Mouse (Mus musculus) cerebellum, postnatal 4 days (tissue): ENCODE data around the gene Tex38.

Experiments
- DNase-seq, 2 experiments: peaks; one replicate each; pipeline ENCODE4 v3.0.0; 2022; ENCODE audit warnings: low spot score in 2 of 2, mixed read lengths in 1 of 2

Tex38 gene

GRCm38 (mm10) chr4:115775056-115775455 lies 5.8 kb downstream of the Tex38 start:
- no peak for DNase-seq

GRCm38 (mm10) chr4:115767647-115768467 lies 13.0 kb downstream of the Tex38 start:
- DNase-seq, result no peak

- DNase-seq, result no peak
Measured at GRCm38 (mm10) chr4:115764581-115764980, 16.2 kb downstream of the Tex38 start.

- no peak for DNase-seq
Measured at GRCm38 (mm10) chr4:115761206-115761605, 19.6 kb downstream of the Tex38 start.

GRCm38 (mm10) chr4:115754851-115755250 lies 26.0 kb downstream of the Tex38 start:
- no peak for DNase-seq

GRCm38 (mm10) chr4:115754101-115754500 lies 26.7 kb downstream of the Tex38 start:
- no peak for DNase-seq

- DNase-seq, result no peak
Measured at GRCm38 (mm10) chr4:115749336-115749735, 31.5 kb downstream of the Tex38 start.

- DNase-seq, result no peak
Measured at GRCm38 (mm10) chr4:115748181-115748580, 32.6 kb downstream of the Tex38 start.

GRCm38 (mm10) chr4:115743096-115743495 lies 37.7 kb downstream of the Tex38 start:
- no peak for DNase-seq

- DNase-seq, result no peak
Measured at GRCm38 (mm10) chr4:115742658-115743057, 38.2 kb downstream of the Tex38 start.

GRCm38 (mm10) chr4:115738481-115738985 lies 42.3 kb downstream of the Tex38 start:
- DNase-seq, result no peak

GRCm38 (mm10) chr4:115737551-115738041 lies 43.2 kb downstream of the Tex38 start, which contains the start of gene Efcab14:
Gene Efcab14 (plus strand): TSS chr4:115737744.
- DNase-seq, result peak; percentile 96 to 98

- no peak for DNase-seq
Measured at GRCm38 (mm10) chr4:115734867-115735266, 46.0 kb downstream of the Tex38 start.

- no peak for DNase-seq
Measured at GRCm38 (mm10) chr4:115733746-115734145, 47.1 kb downstream of the Tex38 start.

GRCm38 (mm10) chr4:115732223-115732818 lies 48.5 kb downstream of the Tex38 start:
- DNase-seq, result no peak

- DNase-seq, result peak; percentile 58 to 74
Measured at GRCm38 (mm10) chr4:115731588-115732222, 49.1 kb downstream of the Tex38 start.
